Mouse (Mus musculus) stomach, postnatal 0 days (tissue): ENCODE measurements at regions not wholly inside any gene's neighbourhood (a gene's known extent, or its start where the extent isn't known, plus 50 kb on each side); places are given as distances from the start of the nearest gene placed in this dataset.
A peak's percentile ranks its signal among the peaks of the same experiment; 100 is the strongest.

Experiments
- ATAC-seq: fragments of 200-750 bp; cut with Nextera tagmentation; 2 replicates; pipeline ENCODE4 v1.8.0; 2017; ENCODE audit not compliant: low FRiP score, low TSS enrichment
- DNase-seq: peaks from one replicate; pipeline ENCODE4 v3.0.0-alpha.2; 2016; ENCODE audit warnings: low spot score
- H3K27ac ChIP-seq: fragments of 300-500 bp; sonication (generic); replicated peaks from 2 replicates; pipeline ENCODE4 v1.5.1; 2014; ENCODE audit warnings: mild to moderate bottlenecking, control low read depth
- H3K27me3 ChIP-seq: fragments of 300-500 bp; sonication (generic); 2 replicates; pipeline ENCODE4 v1.6.1; 2014; ENCODE audit warnings: low read length; ENCODE audit not compliant: control insufficient read depth, insufficient read depth
- H3K36me3 ChIP-seq: fragments of 300-500 bp; sonication (generic); 2 replicates; pipeline ENCODE4 v1.6.1; 2014; ENCODE audit warnings: low read length, mixed read lengths; ENCODE audit not compliant: control insufficient read depth, insufficient read depth
- H3K4me1 ChIP-seq: fragments of 300-500 bp; sonication (generic); replicated peaks from 2 replicates; pipeline ENCODE4 v1.6.1; 2014; ENCODE audit warnings: antibody characterized with exemption; ENCODE audit not compliant: control insufficient read depth, insufficient read depth
- H3K4me2 ChIP-seq: fragments of 300-500 bp; sonication (generic); replicated peaks from 2 replicates; pipeline ENCODE4 v1.6.1; 2014; ENCODE audit warnings: low read depth, mild to moderate bottlenecking, control low read depth, moderate library complexity
- H3K4me3 ChIP-seq: fragments of 300-500 bp; sonication (generic); 2 replicates; pipeline ENCODE4 v1.5.1; 2014; ENCODE audit warnings: low read depth, low read length, control low read depth
- H3K9ac ChIP-seq: fragments of 300-500 bp; sonication (generic); 2 replicates; pipeline ENCODE4 v1.6.1; 2014; ENCODE audit warnings: mild to moderate bottlenecking, low read length, control low read depth, mixed read lengths
- H3K9me3 ChIP-seq: fragments of 300-500 bp; sonication (generic); 2 replicates; pipeline ENCODE4 v1.6.1; 2016; ENCODE audit warnings: low read length; ENCODE audit not compliant: control insufficient read depth
- CTCF ChIP-seq: IDR thresholded peaks from 2 replicates; pipeline ENCODE4 v1.5.1; 2016; ENCODE audit warnings: antibody characterized with exemption, low read depth, mild to moderate bottlenecking, moderate library complexity
- EP300 ChIP-seq: optimal IDR thresholded peaks from 2 replicates; pipeline ENCODE3; 2016; ENCODE audit warnings: antibody characterized with exemption
- WGBS: fragments of 180-500 bp; shearing (Covaris S2); extraction: QIAGEN DNeasy Blood & Tissue Kit; methylation state at CpG from one replicate; pipeline ENCODE4 v1.1.7; 2014; 5-methylcytosine and 5-hydroxymethylcytosine counted together

- no peak for ATAC-seq
- Histone ChIP-seq H3K9me3 (no peaks in the 10 kb centered on the region), H3K27ac (no peak overlapping the region), H3K4me2 (no peak overlapping the region), H3K4me3 (no peak overlapping the region), H3K36me3 (no peaks in the 10 kb centered on the region), H3K27me3 (no peaks in the 10 kb centered on the region), H3K9ac (no peak overlapping the region), H3K4me1 (no peaks in the 10 kb centered on the region)
- TF ChIP-seq CTCF (no peak), EP300 (no peak)
- DNase-seq: no peak
- WGBS: 81% methylated on average over 2 of the region's 2 CpGs
Measured at GRCm38 (mm10) chr7:64025155-64025554, 86.4 kb upstream of the Klf13 start.

- 85% methylated on average over 4 of the region's 4 CpGs for WGBS
- no peaks in the 10 kb centered on the region for H3K27me3 ChIP-seq
- ATAC-seq (no peak), DNase-seq (no peak)
- H3K4me2 ChIP-seq: no peak overlapping the region
- no peak overlapping the region for H3K27ac ChIP-seq
- TF ChIP-seq EP300 (no peak), CTCF (no peak)
- H3K4me3 ChIP-seq: no peak overlapping the region
- no peaks in the 10 kb centered on the region for H3K36me3 ChIP-seq
- H3K9me3 ChIP-seq: no peaks in the 10 kb centered on the region
- H3K9ac ChIP-seq: no peak overlapping the region
- no peaks in the 10 kb centered on the region for H3K4me1 ChIP-seq
Measured at GRCm38 (mm10) chr7:64024253-64024652, 85.5 kb upstream of the Klf13 start.

GRCm38 (mm10) chr7:64022711-64023468 is 84.2 kb upstream of the Klf13 start:
- Histone ChIP-seq H3K4me2 (no peak overlapping the region), H3K36me3 (no peaks in the 10 kb centered on the region), H3K4me1 (no peaks in the 10 kb centered on the region), H3K9me3 (no peaks in the 10 kb centered on the region), H3K27ac (no peak overlapping the region), H3K4me3 (no peak overlapping the region), H3K27me3 (no peaks in the 10 kb centered on the region), H3K9ac (no peak overlapping the region)
- 67% methylated on average over 7 of the region's 7 CpGs for WGBS
- DNase-seq (no peak), ATAC-seq (no peak)
- TF ChIP-seq EP300 (no peak), CTCF (no peak)

DNA sequence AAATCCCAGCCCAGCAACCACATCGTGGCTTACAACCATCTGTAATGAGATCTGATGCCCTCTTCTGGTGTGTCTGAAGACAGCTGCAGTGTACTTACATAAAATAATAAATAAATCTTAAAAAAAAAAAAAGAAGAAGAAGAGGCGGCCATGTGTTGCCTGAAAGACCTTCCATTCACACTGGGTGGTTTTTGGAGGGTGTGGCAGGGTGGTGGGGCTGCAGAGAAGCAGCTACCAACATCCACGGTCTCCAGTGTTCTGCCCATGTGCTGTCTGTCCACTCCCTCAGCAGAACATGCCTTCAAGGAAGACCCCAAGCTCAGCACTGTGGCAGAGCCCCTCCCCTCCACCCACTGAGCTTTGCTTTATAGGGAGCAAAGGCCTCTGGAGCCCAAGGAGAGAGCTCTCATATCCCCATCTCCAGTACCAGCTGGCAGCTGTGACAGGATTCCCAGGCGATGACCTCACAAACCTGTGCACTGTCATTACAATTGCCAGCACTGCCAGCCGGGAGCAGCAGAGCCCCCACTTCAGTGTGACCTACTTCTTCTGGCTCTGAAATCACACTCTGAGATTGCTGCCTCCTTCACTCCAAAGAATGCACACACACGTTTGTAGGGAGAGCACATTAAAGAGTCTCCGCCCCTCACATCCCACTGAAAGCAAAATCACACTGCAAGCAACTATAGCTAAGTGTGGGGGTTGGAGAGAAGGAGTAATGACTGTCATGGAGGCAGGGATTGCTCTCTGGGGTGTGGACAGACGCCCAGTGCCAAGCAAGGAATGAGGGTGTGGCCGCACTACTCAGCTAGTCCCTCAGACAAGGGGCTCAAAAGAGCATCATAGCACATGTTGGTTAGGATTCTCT is 82.8 kb upstream of the Klf13 start:
- Histone ChIP-seq H3K4me1 (no peaks in the 10 kb centered on the region), H3K9me3 (no peaks in the 10 kb centered on the region), H3K4me3 (no peak overlapping the region), H3K27me3 (no peaks in the 10 kb centered on the region), H3K36me3 (no peaks in the 10 kb centered on the region), H3K4me2 (no peak overlapping the region), H3K9ac (no peak overlapping the region), H3K27ac (no peak overlapping the region)
- TF ChIP-seq EP300 (no peak), CTCF (no peak)
- WGBS: 56% methylated on average over 9 of the region's 9 CpGs
- peak; percentile 55; the same call in 1 of the 2 replicates for ATAC-seq
- no peak for DNase-seq

DNA sequence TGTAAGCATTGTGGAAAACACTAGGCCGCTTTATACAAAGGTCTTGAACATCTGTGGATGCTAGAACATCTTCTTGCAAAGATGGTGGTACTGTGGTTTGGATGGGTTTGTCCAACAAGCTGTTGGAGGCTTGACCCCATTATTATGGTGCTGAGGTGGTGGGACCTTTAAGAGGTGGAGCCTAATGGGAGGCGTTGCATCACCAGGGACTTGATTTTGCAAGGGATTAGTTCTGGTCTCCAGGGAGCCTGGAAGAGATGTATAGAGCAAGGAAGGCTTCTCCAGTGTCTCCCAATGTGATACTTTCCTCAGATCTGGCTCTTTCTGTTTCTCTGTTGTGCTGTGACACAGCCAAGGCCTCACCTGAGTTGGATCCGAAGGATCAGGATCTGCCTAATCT is 79.4 kb upstream of the Klf13 start:
- Histone ChIP-seq H3K27me3 (no peaks in the 10 kb centered on the region), H3K4me2 (no peak overlapping the region), H3K4me3 (no peak overlapping the region), H3K9ac (no peak overlapping the region), H3K4me1 (no peaks in the 10 kb centered on the region), H3K36me3 (no peaks in the 10 kb centered on the region), H3K9me3 (no peaks in the 10 kb centered on the region), H3K27ac (no peak overlapping the region)
- WGBS: 73% methylated on average over 3 of the region's 3 CpGs
- TF ChIP-seq EP300 (no peak), CTCF (no peak)
- ATAC-seq (no peak), DNase-seq (no peak)

DNA sequence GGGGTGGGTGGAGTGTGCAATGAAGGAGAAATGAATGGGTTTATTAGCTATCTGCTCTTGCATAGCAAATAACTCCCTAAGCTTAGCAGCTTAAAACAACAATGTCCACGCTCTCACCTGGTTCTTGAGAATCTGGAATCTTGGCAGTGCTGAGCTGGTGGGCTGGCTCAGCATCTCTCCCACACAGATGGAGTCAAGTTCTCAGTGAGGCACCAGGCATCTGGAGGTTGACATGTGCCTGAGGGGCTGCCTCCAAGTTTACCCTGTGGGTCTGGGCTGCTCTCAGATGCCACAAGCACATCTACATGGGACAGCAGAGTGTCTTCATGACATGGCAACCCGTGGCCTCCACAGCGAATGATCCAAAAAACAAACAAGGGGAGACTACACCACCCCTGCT is 78.2 kb upstream of the Klf13 start:
- Histone ChIP-seq H3K4me2 (no peak overlapping the region), H3K9ac (no peak overlapping the region), H3K4me3 (no peak overlapping the region), H3K27me3 (no peaks in the 10 kb centered on the region), H3K4me1 (no peaks in the 10 kb centered on the region), H3K9me3 (no peaks in the 10 kb centered on the region), H3K36me3 (no peaks in the 10 kb centered on the region), H3K27ac (no peak overlapping the region)
- TF ChIP-seq CTCF (no peak), EP300 (no peak)
- DNase-seq: no peak
- ATAC-seq: no peak
- WGBS: 67% methylated on average over 3 of the region's 3 CpGs
